In genomic region chr9:56995198-56996027, GRCm38 (mm10) we compare ENCODE assay signal across 8 mouse cellular contexts. TPM values are rescaled to one million over a fixed set of nuclear protein-coding genes. Genes with fewer than 3 reads are reported as not detected.
DNase-seq lines count a peak whose midpoint lies in the region; ATAC-seq and TF ChIP-seq lines count a peak whose summit lies in the region.

No protein-coding gene starts in this region.

- no peaks in the 10 kb centered on the region for H3K9me3 ChIP-seq in forebrain, postnatal 0 days (ENCODE audit: low read length)
- no peaks in the 10 kb centered on the region for H3K9me3 ChIP-seq in hindbrain, embryonic 10.5 days

- 1% methylated on average over 80 of the region's 80 CpGs for WGBS in cerebellum, adult 2 months
- WGBS in forebrain, postnatal 0 days: under 1% methylated on average over 65 of the region's 80 CpGs
- WGBS in hindbrain, embryonic 10.5 days: under 1% methylated on average over 80 of the region's 80 CpGs

- no peak for TF ChIP-seq POLR2A in cerebellum, adult 2 months (IDR thresholded peaks at IDR 0.05; ENCODE audit: borderline replicate concordance, insufficient read depth, low read length)

- peak; percentile 66 for ATAC-seq in Patski
- ATAC-seq in forebrain, postnatal 0 days: peak; percentile 64

- H3K27me3 ChIP-seq in Patski: no peaks in the 10 kb centered on the region
- no peaks in the 10 kb centered on the region for H3K27me3 ChIP-seq in cerebellum, adult 2 months (ENCODE audit: control insufficient read depth, insufficient read depth, low read length)
- H3K27me3 ChIP-seq in forebrain, postnatal 0 days (ENCODE audit: insufficient read depth, low read length): no peaks in the 10 kb centered on the region
- no peaks in the 10 kb centered on the region for H3K27me3 ChIP-seq in hindbrain, embryonic 10.5 days (ENCODE audit: insufficient read depth, poor library complexity, severe bottlenecking)

- H3K27ac ChIP-seq in cerebellum, adult 2 months (ENCODE audit: insufficient read depth, low read length): peak overlapping the region; percentile 58
- peak overlapping the region; percentile 94 for H3K27ac ChIP-seq in forebrain, postnatal 0 days (ENCODE audit: low read depth, low read length)
- H3K27ac ChIP-seq in hindbrain, embryonic 10.5 days: peak overlapping the region; percentile 99

- no peak for TF ChIP-seq CTCF in Patski (IDR thresholded peaks at IDR 0.05)
- no peak for TF ChIP-seq CTCF in cerebellum, adult 2 months (IDR thresholded peaks at IDR 0.05; ENCODE audit: borderline replicate concordance, insufficient read depth, low read depth, low read length)
- TF ChIP-seq CTCF in forebrain, postnatal 0 days (IDR thresholded peaks at IDR 0.05; ENCODE audit: low read depth): no peak

- no peak for DNase-seq in Patski (ENCODE audit: low read depth, low spot score)
- peak; percentile 66 to 75 for DNase-seq in cerebellum, adult 2 months
- DNase-seq in forebrain, postnatal 0 days: no peak
- peak; percentile 74 for DNase-seq in hindbrain, embryonic 10.5 days (ENCODE audit: low spot score)
- peak; percentile 11 for DNase-seq in left cerebral cortex, adult 11 months (ENCODE audit: low spot score)
- DNase-seq in lung, postnatal 4 days: peak; percentile 77 to 84
- peak; percentile 33 for DNase-seq in right cerebral cortex, postnatal 14 days
- peak; percentile 62 to 69 for DNase-seq in urinary bladder, postnatal 36 days (ENCODE audit: low spot score in 2 of 2)

- H3K36me3 ChIP-seq in forebrain, postnatal 0 days (ENCODE audit: insufficient read depth): no peaks in the 10 kb centered on the region
- peaks cover 10% of the 10 kb centered on the region; the same call in 1 of the 2 replicates for H3K36me3 ChIP-seq in hindbrain, embryonic 10.5 days

- peak overlapping the region; percentile 95 for H3K9ac ChIP-seq in forebrain, postnatal 0 days

- peak overlapping the region; percentile 73 for H3K4me2 ChIP-seq in forebrain, postnatal 0 days (ENCODE audit: low read depth)

- POLR2A ChIA-PET in Patski (lab: Charles Lee): interaction anchor here (0.7 to 1.6 kb wide), 7 partner anchors 14 to 103 kb away, joined by 3 to 9 read pairs (median 4); partner anchors contain the start of gene Snupn

- in situ Hi-C loops in Patski (cut with MboI; ENCODE audit: low pct_unique_long_range_greater_than_20kb): no loop called here

- CTCF ChIA-PET in Patski (lab: Charles Lee): interaction anchor here (1.4 to 1.5 kb wide), 2 partner anchors 53 to 67 kb away, joined by 3 to 5 read pairs; partner anchors contain the start of gene Snx33

- no peaks in the 10 kb centered on the region for H3K4me1 ChIP-seq in cerebellum, adult 2 months (ENCODE audit: control insufficient read depth, insufficient read depth, low read length)
- H3K4me1 ChIP-seq in forebrain, postnatal 0 days (ENCODE audit: insufficient read depth): peaks cover 11% of the 10 kb centered on the region
- peaks cover 20% of the 10 kb centered on the region for H3K4me1 ChIP-seq in hindbrain, embryonic 10.5 days (replicated peaks)

- H3K4me3 ChIP-seq in cerebellum, adult 2 months (replicated peaks; ENCODE audit: insufficient read depth, low read depth, low read length): peak overlapping the region; percentile 99
- H3K4me3 ChIP-seq in forebrain, postnatal 0 days (ENCODE audit: low read depth, low read length): peak overlapping the region; percentile 93
- peak overlapping the region; percentile 96 for H3K4me3 ChIP-seq in hindbrain, embryonic 10.5 days

RNA-seq across cellular contexts. Expression of gene Ptpn9, which starts 0.7 kb away (rescaled TPM):
- 78.9 TPM for polyA plus RNA-seq in Patski (2021)
- polyA plus RNA-seq in cerebellum, adult 2 months (2012; rRNA removed): 19.2 and 20.5 TPM in 2 replicates
- total RNA-seq in forebrain, postnatal 0 days (2014; rRNA removed): 38.3 and 51.5 TPM in 2 replicates
- 16.2 and 21.3 TPM in 2 replicates for polyA plus RNA-seq in forebrain, postnatal 0 days (2015; fragmentation: Nextera tagmentation; extraction: Ambion mirVana)
- polyA plus RNA-seq in hindbrain, embryonic 10.5 days (2016; fragmentation: Nextera tagmentation; extraction: Ambion mirVana): 20.5 and 21.4 TPM in 2 replicates

RNA-seq across cellular contexts. Expression of gene Snupn, which starts 44.7 kb away (rescaled TPM):
- polyA plus RNA-seq in Patski (2021): 17.0 TPM
- 16.3 and 17.6 TPM in 2 replicates for polyA plus RNA-seq in cerebellum, adult 2 months (2012; rRNA removed)
- total RNA-seq in forebrain, postnatal 0 days (2014; rRNA removed): 21.4 and 21.9 TPM in 2 replicates
- polyA plus RNA-seq in forebrain, postnatal 0 days (2015; fragmentation: Nextera tagmentation; extraction: Ambion mirVana): 19.4 and 23.2 TPM in 2 replicates
- 28.4 and 28.6 TPM in 2 replicates for polyA plus RNA-seq in hindbrain, embryonic 10.5 days (2016; fragmentation: Nextera tagmentation; extraction: Ambion mirVana)

RNA-seq across cellular contexts. Expression of gene Imp3, which starts 58.1 kb away (rescaled TPM):
- 76.3 TPM for polyA plus RNA-seq in Patski (2021)
- 89.3 and 93.8 TPM in 2 replicates for polyA plus RNA-seq in cerebellum, adult 2 months (2012; rRNA removed)
- 125 and 136 TPM in 2 replicates for total RNA-seq in forebrain, postnatal 0 days (2014; rRNA removed)
- polyA plus RNA-seq in forebrain, postnatal 0 days (2015; fragmentation: Nextera tagmentation; extraction: Ambion mirVana): 87.5 and 104 TPM in 2 replicates
- 66.8 and 67.9 TPM in 2 replicates for polyA plus RNA-seq in hindbrain, embryonic 10.5 days (2016; fragmentation: Nextera tagmentation; extraction: Ambion mirVana)

Comparison
In these comparisons a context has a peak if more than half of its experiments do, and no peak if none do; other contexts are left out.
1. DNase-seq: peak in cerebellum, adult 2 months (2 of 2), hindbrain, embryonic 10.5 days (single experiment), left cerebral cortex, adult 11 months (single experiment), lung, postnatal 4 days (2 of 2), right cerebral cortex, postnatal 14 days (single experiment) and urinary bladder, postnatal 36 days (2 of 2); none in Patski (single experiment) and forebrain, postnatal 0 days (single experiment).
2. Peak in every context shown above with its lines, with median percentiles within 50 percentile points of each other: H3K27ac ChIP-seq and H3K4me3 ChIP-seq.